Mouse (Mus musculus) embryonic facial prominence, embryonic 13.5 days (tissue): Measurements from ENCODE around the gene Krtap4-8. TPM values are rescaled to one million over a fixed set of nuclear protein-coding genes. Genes with fewer than 3 reads are reported as not detected.
"Not testable (repeated sequence)": the region's sequence is repeated elsewhere in the genome, so short reads cannot be mapped to it uniquely, and the experiment has no call there.

Source experiments
- ATAC-seq: fragments of 200-750 bp; cut with Nextera tagmentation; 2 replicates; pipeline ENCODE4 v1.8.0; 2017; ENCODE audit warnings: low read depth; ENCODE audit not compliant: insufficient number of reproducible peaks, insufficient read depth, low FRiP score, low TSS enrichment
- H3K27ac ChIP-seq: fragments of 300-500 bp; sonication (generic); 2 replicates; pipeline ENCODE4 v1.5.1; 2015; ENCODE audit warnings: moderate library complexity, mild to moderate bottlenecking, inconsistent platforms
- H3K27me3 ChIP-seq: fragments of 300-500 bp; sonication (generic); 2 replicates; pipeline ENCODE4 v1.6.1; 2015; ENCODE audit warnings: mild to moderate bottlenecking, inconsistent platforms
- H3K36me3 ChIP-seq: fragments of 300-500 bp; sonication (generic); 2 replicates; pipeline ENCODE4 v1.6.1; 2015; ENCODE audit warnings: mild to moderate bottlenecking, inconsistent platforms
- H3K4me1 ChIP-seq: fragments of 300-500 bp; sonication (generic); 2 replicates; pipeline ENCODE4 v1.6.1; 2015; ENCODE audit warnings: inconsistent platforms
- H3K4me2 ChIP-seq: fragments of 300-500 bp; sonication (generic); 2 replicates; pipeline ENCODE4 v1.6.1; 2015; ENCODE audit warnings: moderate library complexity, mild to moderate bottlenecking, inconsistent platforms
- H3K4me3 ChIP-seq: fragments of 300-500 bp; sonication (generic); 2 replicates; pipeline ENCODE4 v1.5.1; 2015; ENCODE audit warnings: mild to moderate bottlenecking, inconsistent platforms
- H3K9ac ChIP-seq: fragments of 300-500 bp; sonication (generic); 2 replicates; pipeline ENCODE4 v1.6.1; 2015; ENCODE audit warnings: mild to moderate bottlenecking, inconsistent platforms
- H3K9me3 ChIP-seq: fragments of 300-500 bp; sonication (generic); 2 replicates; pipeline ENCODE4 v1.6.1; 2016; ENCODE audit warnings: inconsistent platforms
- WGBS: fragments of 180-500 bp; shearing (Covaris S2); methylation state at CpG from one replicate; pipeline ENCODE4 v1.1.7; 2015; ENCODE audit warnings: mixed read lengths; 5-methylcytosine and 5-hydroxymethylcytosine counted together
- polyA plus RNA-seq: library from polyadenylated mRNA; unstranded; fragments of >200 nt; fragmentation: Nextera tagmentation; extraction: Ambion mirVana; gene quantifications from 2 replicates; pipeline ENCODE4 v1.2.1, GENCODE M21; 2015

Gene Krtap4-8
- polyA plus RNA-seq: not detected in 2 replicates

GRCm38 (mm10) chr11:99780604-99781003 lies at the start of gene Krtap4-8:
Krtap4-8 (minus strand) TSS chr11:99780704.
- WGBS: 97% methylated on average over 2 of the region's 2 CpGs
- Histone ChIP-seq H3K36me3 (no peaks in the 10 kb centered on the region), H3K27ac (no peak within 1 kb of the TSS), H3K4me1 (no peaks in the 10 kb centered on the region), H3K9ac (no peak within 1 kb of the TSS), H3K27me3 (no peaks in the 10 kb centered on the region), H3K9me3 (no peaks in the 10 kb centered on the region), H3K4me3 (no peak within 1 kb of the TSS), H3K4me2 (no peak within 1 kb of the TSS)
- no peak for ATAC-seq

DNA sequence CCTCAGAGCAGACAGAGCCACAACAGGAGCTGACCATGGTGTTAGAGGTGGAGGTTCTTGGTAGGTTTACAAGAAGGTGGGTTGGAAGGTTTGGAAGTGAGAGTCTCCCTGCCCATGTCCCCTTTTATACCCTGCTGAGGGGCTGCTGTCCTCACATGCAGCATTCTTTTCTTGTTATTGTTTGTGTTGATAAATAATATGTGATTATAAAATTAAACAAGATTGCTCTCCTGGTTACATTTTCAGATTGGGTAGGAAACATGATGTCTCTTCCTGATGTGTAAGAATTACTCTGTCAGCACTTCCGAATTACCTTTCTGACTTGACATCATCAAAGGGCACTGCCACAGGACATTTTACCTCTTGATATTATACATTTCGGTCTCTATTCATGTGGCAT lies 35.1 kb upstream of the Krtap4-8 start, which contains the start of gene Gm11564:
Gene Gm11564 (minus strand): TSS at position 101 of the 400 bp plus-strand sequence.
- WGBS: 73% methylated on average over 2 of the region's 2 CpGs
- H3K4me1 ChIP-seq, H3K9ac ChIP-seq, H3K27me3 ChIP-seq, ATAC-seq, H3K27ac ChIP-seq, H3K9me3 ChIP-seq, H3K4me2 ChIP-seq, H3K4me3 ChIP-seq, H3K36me3 ChIP-seq: not testable (repeated sequence)

GRCm38 (mm10) chr11:99809792-99810191 lies 29.3 kb upstream of the Krtap4-8 start, which contains the start of gene Krtap4-13:
Krtap4-13 (minus strand) TSS chr11:99809892.
- H3K27ac ChIP-seq, H3K4me2 ChIP-seq, H3K9ac ChIP-seq, H3K4me1 ChIP-seq, ATAC-seq, H3K4me3 ChIP-seq, H3K36me3 ChIP-seq, H3K9me3 ChIP-seq, H3K27me3 ChIP-seq: not testable (repeated sequence)

DNA sequence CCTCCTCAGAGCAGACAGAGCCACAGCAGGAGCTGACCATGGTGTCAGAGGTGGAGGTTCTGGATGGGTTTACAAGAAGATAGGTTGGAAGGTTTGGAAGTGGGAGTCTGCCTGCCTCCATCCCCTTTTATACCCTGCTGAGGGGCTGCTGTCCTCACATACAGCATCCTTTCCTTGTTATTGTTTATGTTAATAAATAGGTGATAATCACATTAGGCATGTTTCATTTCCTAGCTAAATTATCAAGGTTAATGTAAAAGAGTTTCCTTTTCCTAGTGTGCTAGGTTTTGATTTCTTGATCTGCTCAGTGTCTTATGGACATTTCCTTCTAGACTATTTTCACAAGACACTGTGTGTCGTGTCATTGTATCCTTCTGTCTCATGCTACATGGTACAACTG lies 23.8 kb upstream of the Krtap4-8 start, which contains the start of gene Gm11554:
Gene Gm11554 (minus strand): TSS at position 101 of the 400 bp plus-strand sequence.
- no CpG with 5 or more reads among the region's 1 CpGs for WGBS
- not testable (repeated sequence) for H3K4me1 ChIP-seq, H3K36me3 ChIP-seq

GRCm38 (mm10) chr11:99798832-99799231 lies 18.3 kb upstream of the Krtap4-8 start, which contains the start of gene Gm11569:
Gm11569 (minus strand) TSS chr11:99798932.
- not testable (repeated sequence) for H3K36me3 ChIP-seq, H3K27ac ChIP-seq, H3K9me3 ChIP-seq, ATAC-seq, H3K4me3 ChIP-seq, H3K4me1 ChIP-seq, H3K9ac ChIP-seq, H3K4me2 ChIP-seq, H3K27me3 ChIP-seq
- no CpG with 5 or more reads among the region's 1 CpGs for WGBS

More for the DNA sequence above, 23.8 kb upstream of the Krtap4-8 start, which contains the start of gene Gm11554:
- not testable (repeated sequence) for ATAC-seq, H3K27ac ChIP-seq, H3K9me3 ChIP-seq, H3K4me2 ChIP-seq, H3K4me3 ChIP-seq, H3K27me3 ChIP-seq, H3K9ac ChIP-seq

DNA sequence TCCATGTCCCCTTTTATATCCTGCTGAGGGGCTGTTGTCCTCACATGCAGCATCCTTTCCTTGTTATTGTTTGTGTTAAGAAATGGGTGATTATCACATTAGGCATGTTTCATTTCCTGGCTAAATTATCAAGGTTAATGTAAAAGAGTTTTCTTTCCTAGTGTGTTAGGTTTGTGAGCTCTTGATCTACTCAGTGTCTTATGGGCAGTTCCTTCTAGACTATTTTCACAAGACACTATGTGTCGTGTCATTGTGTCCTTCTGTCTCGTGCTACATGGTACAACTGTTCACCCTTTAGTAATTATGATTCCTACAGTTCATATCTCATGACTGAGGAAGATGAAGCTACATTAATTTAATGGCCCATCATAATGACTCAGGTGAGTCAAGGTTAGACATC lies 12.9 kb upstream of the Krtap4-8 start, which contains the start of gene Gm11596:
Gene Gm11596 (minus strand): TSS at position 101 of the 400 bp plus-strand sequence.
- Histone ChIP-seq H3K9me3 (no peaks in the 10 kb centered on the region), H3K27me3 (no peaks in the 10 kb centered on the region)
- ATAC-seq: no peak

GRCm38 (mm10) chr11:99784900-99785299 lies 4.4 kb upstream of the Krtap4-8 start, which contains the start of gene Krtap4-9:
Krtap4-9 (plus strand) TSS chr11:99785200.
- ATAC-seq, H3K4me1 ChIP-seq, H3K9me3 ChIP-seq: not testable (repeated sequence)

More for the DNA sequence above, 12.9 kb upstream of the Krtap4-8 start, which contains the start of gene Gm11596:
- 70% methylated on average over 2 of the region's 2 CpGs for WGBS
- Histone ChIP-seq H3K4me2 (no peak within 1 kb of the TSS), H3K36me3 (no peaks in the 10 kb centered on the region), H3K4me3 (no peak within 1 kb of the TSS), H3K9ac (no peak within 1 kb of the TSS), H3K4me1 (no peaks in the 10 kb centered on the region), H3K27ac (no peak within 1 kb of the TSS)

GRCm38 (mm10) chr11:99778401-99778800 lies 2.1 kb downstream of the Krtap4-8 start:
- 59% methylated on average over 7 of the region's 7 CpGs for WGBS
- no peak overlapping the region for H3K4me3 ChIP-seq
- H3K4me1 ChIP-seq: no peaks in the 10 kb centered on the region
- H3K9me3 ChIP-seq: no peaks in the 10 kb centered on the region
- ATAC-seq: no peak
- no peak overlapping the region for H3K4me2 ChIP-seq
- H3K9ac ChIP-seq: no peak overlapping the region
- no peak overlapping the region for H3K27ac ChIP-seq
- no peaks in the 10 kb centered on the region for H3K36me3 ChIP-seq
- no peaks in the 10 kb centered on the region for H3K27me3 ChIP-seq

More at GRCm38 (mm10) chr11:99784900-99785299, 4.4 kb upstream of the Krtap4-8 start, which contains the start of gene Krtap4-9:
- H3K27ac ChIP-seq, H3K4me3 ChIP-seq, H3K9ac ChIP-seq, H3K27me3 ChIP-seq, H3K36me3 ChIP-seq, H3K4me2 ChIP-seq: not testable (repeated sequence)

DNA sequence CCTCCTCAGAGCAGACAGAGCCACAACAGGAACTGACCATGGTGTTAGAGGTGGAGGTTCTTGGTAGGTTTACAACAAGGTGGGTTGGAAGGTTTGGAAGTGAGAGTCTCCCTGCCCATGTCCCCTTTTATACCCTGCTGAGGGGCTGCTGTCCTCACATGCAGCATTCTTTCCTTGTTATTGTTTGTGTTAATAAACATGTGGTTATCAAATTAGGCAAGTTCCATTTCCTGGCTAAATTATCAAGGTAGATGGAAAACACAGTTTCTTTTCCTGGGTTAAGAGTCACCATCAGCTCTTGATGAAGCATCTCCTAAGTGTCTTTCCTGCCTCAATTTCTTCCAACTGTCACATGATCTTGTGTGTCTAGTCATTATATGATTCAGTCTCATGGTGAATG lies 7.7 kb downstream of the Krtap4-8 start, which contains the start of gene Gm11595:
Gene Gm11595 (minus strand): TSS at position 101 of the 400 bp plus-strand sequence.
- H3K4me2 ChIP-seq, H3K4me3 ChIP-seq, H3K27ac ChIP-seq, H3K4me1 ChIP-seq, H3K9ac ChIP-seq, H3K9me3 ChIP-seq, H3K36me3 ChIP-seq, ATAC-seq, H3K27me3 ChIP-seq: not testable (repeated sequence)

- Histone ChIP-seq H3K36me3 (no peaks in the 10 kb centered on the region), H3K27me3 (no peaks in the 10 kb centered on the region), H3K4me1 (no peaks in the 10 kb centered on the region), H3K9ac (no peak overlapping the region), H3K4me3 (no peak overlapping the region), H3K4me2 (no peak overlapping the region), H3K27ac (no peak overlapping the region), H3K9me3 (no peaks in the 10 kb centered on the region)
- ATAC-seq: no peak
- 51% methylated on average over 2 of the region's 2 CpGs for WGBS
Measured at GRCm38 (mm10) chr11:99768410-99768809, 12.1 kb downstream of the Krtap4-8 start.

GRCm38 (mm10) chr11:99758877-99759276 lies 21.6 kb downstream of the Krtap4-8 start:
- ATAC-seq: no peak
- H3K9ac ChIP-seq: no peak overlapping the region
- H3K27me3 ChIP-seq: no peaks in the 10 kb centered on the region
- H3K9me3 ChIP-seq: no peaks in the 10 kb centered on the region
- H3K4me2 ChIP-seq: no peak overlapping the region
- H3K4me1 ChIP-seq: no peaks in the 10 kb centered on the region
- WGBS: 93% methylated on average over 1 of the region's 1 CpGs
- no peak overlapping the region for H3K4me3 ChIP-seq
- H3K27ac ChIP-seq: no peak overlapping the region
- no peaks in the 10 kb centered on the region for H3K36me3 ChIP-seq

DNA sequence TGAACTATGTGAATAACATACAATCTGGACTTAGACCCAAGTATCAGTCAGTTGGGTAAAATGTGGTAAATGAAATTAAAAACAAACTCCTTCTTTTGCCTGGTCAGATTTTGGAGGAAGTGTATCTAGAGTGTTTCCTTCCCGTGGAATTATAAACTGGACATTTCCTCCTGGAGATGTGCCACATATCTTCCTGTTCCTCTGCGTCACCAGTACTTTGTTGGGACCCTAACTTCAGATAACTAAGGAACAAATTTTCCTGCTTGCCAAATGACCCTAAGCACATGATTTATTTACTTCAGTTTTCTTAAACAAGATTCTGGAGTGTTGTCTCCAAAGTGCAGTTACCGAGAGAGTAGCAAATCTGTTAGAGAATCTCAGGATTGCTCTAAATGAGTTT lies 36.5 kb downstream of the Krtap4-8 start:
- no peak overlapping the region for H3K4me2 ChIP-seq
- H3K9me3 ChIP-seq: no peaks in the 10 kb centered on the region
- no peaks in the 10 kb centered on the region for H3K36me3 ChIP-seq
- H3K27ac ChIP-seq: no peak overlapping the region
- H3K4me3 ChIP-seq: no peak overlapping the region
- H3K27me3 ChIP-seq: no peaks in the 10 kb centered on the region
- H3K9ac ChIP-seq: no peak overlapping the region
- WGBS: 90% methylated on average over 3 of the region's 3 CpGs
- H3K4me1 ChIP-seq: no peaks in the 10 kb centered on the region
- no peak for ATAC-seq
